Mouse (Mus musculus): Measurements from ENCODE around the gene Rasgef1b. TPM values are rescaled to one million over a fixed set of nuclear protein-coding genes. Genes with fewer than 3 reads are reported as not detected.
A peak's percentile ranks its signal among the peaks of the same experiment; 100 is the strongest.

Rasgef1b gene
- polyA plus RNA-seq, 2 experiments from 2014 or later: 2.0 to 4.9 TPM

GRCm38 (mm10) chr5:99525649-99526048, 203.2 kb downstream of the Rasgef1b start:
- ATAC-seq: no peak

GRCm38 (mm10) chr5:99522571-99523269, 206.1 kb downstream of the Rasgef1b start:
- ATAC-seq: no peak

GRCm38 (mm10) chr5:99521411-99521810, 207.5 kb downstream of the Rasgef1b start:
- ATAC-seq: no peak

DNA sequence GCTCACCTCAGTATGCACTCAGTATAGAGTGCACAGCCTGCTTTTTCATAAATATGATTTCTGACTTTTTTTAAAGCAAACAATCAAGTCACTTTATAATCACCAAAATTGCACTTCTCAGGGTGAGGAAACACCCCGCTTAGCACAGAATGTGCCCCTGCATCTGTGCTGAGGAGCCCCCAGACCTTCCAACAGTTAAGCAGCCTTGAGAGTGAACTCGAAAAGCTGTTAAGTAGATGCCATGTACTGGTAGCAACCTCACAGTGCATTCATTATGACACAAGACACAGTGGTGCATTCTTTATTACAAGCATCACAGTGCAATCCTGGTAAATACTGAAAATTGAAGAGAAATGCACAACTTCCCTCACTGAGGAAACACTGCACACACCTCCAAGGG, 209.3 kb downstream of the Rasgef1b start:
- no peak for ATAC-seq

GRCm38 (mm10) chr5:99519023-99519422, 209.8 kb downstream of the Rasgef1b start:
- no peak for ATAC-seq

GRCm38 (mm10) chr5:99516207-99516606, 212.7 kb downstream of the Rasgef1b start:
- no peak for ATAC-seq

DNA sequence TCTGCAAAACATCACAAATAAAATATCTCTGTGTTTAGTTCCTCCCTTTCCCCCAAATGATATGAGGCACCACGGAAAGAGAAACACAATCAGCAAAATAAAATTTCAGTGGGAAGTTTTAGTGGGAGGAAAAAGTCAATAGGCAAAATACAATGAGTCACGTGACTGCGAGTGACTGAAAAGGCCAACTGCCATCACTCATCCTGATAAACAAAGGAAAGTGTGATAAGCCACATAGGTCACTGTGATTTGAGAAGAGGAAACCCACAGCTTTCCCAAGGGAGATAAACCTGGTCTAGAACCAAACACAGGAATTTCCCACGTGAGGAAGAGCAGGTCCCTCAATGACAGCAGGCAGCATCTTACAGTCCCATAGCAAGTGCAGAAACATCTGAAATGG, 213.1 kb downstream of the Rasgef1b start:
- no peak for ATAC-seq

DNA sequence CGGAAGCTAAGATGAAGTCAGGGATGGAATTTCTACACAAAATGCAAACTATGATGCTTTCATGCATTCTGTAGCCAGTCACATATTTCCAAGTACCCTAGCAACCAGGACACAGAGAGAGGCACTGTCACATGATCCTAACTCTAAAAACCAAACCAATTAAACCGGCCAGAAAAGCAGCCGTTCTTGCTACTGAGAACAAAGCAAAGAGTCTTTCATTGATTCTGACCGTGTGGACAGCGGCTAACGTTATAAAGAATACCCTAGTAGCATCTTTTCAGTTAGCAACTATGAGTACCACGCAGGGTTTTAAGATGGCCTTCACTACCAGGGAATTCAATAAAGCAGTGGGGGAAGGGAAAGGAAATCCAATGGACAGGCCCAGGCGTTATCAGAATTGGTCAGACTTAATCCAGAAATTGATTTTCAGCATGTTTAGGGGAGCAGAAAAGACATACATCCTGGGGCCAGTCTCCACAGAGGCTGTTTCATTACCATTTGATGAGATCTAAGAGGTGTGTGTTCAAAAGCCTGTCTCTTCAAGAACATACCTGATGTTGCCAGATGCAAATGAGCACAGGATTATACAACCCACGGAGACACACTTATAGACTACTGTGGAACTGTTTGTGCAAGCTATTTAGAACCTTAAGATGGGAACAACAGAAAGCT, 215.5 kb downstream of the Rasgef1b start:
- no peak for ATAC-seq

- ATAC-seq: no peak
These were observed 217.8 kb downstream of the Rasgef1b start for GRCm38 (mm10) chr5:99511081-99511480.

- no peak for ATAC-seq
These were observed 222.8 kb downstream of the Rasgef1b start for GRCm38 (mm10) chr5:99506109-99506508.

GRCm38 (mm10) chr5:99504349-99504830, 224.5 kb downstream of the Rasgef1b start:
- no peak for ATAC-seq

DNA sequence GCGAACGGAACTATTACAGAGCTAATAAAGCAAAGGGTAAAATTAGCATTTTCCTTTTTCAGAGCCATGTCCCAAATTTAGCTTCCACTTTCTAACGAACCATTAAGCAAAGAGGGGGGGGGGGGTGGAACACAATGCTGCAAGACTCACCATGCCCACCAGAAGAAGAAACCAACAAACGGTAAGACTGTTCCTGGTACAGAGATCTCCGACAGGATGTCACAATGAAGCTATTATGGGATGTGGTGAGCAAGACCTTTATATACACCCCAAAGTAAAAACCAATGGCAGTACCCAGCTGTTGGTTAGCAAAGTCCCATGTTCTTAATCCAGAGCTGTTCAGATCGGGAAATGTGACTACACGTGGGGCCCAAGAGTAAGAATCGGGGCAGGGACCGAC, 226.2 kb downstream of the Rasgef1b start:
- no peak for ATAC-seq

- ATAC-seq: peak; percentile 44
These were observed 229.3 kb downstream of the Rasgef1b start for GRCm38 (mm10) chr5:99499404-99500089.

DNA sequence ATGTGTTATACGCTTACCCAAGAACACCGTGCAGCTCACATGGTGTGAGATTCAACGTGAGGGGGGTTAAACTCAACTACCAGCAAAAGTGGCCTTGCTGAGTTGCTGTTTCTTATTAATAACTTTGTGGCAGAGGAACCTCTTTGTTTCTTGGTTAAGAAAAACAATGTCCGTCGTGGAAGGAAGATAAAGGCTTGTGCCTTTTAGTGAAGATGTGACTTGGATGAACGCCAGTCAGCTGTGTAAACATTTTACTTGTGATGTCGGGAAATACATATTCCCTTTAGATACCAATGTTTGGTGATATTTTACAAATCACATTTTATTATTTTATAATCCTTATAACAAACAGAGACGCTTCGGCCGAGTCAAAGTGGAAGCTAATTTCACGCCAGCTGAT, 231.0 kb downstream of the Rasgef1b start:
- ATAC-seq: no peak

GRCm38 (mm10) chr5:99496931-99497782, 231.7 kb downstream of the Rasgef1b start:
- no peak for ATAC-seq

DNA sequence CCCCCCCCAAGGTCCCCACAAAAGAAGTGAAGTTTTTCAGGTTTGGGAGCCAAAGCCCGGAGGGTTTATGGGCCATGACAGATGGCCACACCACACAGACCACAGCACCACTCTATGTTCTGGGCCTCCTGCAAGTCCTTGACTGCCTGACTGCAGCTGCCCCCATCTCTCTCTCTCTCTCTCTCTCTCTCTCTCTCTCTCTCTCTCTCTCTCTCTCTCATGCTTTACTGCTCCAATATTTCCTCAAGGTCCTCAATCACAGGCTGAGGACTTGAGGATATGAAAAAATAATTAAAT, 232.8 kb downstream of the Rasgef1b start:
- no peak for ATAC-seq

DNA sequence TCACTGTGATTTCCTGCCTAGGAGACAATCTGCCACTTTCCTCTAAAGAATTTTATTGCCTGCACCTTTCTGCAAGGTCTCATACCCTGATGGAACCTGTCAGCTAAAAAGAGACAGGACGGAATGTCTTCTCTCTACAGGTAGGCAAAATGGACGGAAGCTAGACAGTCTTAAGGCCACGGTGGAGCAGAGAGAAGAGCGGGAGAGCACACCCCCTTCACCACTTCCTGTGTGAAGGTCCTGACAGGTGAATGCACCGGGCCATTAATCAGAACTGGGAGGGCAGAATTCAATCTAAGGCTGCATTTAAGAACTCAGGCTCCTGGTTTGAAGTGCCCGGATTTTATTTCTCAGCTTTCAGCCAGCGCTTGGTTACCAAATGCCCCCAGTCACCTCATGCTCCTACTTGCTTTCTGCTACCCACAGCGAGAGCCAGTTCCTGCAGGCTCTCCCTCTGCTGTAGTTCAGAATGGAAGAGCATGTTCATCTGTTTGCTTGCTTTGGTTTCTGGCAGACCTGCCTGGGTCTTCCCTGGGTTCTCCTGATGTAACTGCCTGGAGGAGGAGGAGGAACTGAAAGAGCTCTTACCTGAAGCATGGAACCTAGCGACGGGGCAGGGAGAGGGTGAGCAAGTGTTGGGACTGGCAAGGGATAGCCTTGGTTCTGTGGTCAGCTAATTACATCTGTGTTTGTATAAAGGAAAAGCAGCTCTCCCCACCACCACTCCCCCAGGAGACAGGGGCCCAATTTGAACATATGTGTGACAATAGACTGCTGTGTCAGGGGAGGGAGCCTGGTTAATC, 233.3 kb downstream of the Rasgef1b start:
- ATAC-seq: peak; percentile 88

DNA sequence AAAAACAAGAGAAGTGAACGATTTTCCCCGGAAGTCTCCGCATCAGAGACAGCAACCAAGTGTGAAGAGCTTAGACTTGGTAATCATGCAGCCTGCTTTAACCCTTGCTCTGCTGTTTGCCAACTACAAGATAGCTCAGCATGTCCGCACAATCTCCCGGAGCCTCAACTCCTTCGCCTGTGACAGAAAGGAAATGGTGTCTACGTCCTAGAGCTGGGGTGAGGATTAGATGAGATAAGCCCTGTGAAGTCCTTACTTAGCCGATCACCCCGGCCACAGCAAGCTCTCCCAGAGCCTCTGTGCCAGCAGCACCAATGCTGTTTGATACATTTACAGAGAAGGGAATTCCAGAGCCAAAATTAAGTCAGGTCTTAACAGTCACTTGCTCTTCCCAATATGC, 235.0 kb downstream of the Rasgef1b start:
- no peak for ATAC-seq

DNA sequence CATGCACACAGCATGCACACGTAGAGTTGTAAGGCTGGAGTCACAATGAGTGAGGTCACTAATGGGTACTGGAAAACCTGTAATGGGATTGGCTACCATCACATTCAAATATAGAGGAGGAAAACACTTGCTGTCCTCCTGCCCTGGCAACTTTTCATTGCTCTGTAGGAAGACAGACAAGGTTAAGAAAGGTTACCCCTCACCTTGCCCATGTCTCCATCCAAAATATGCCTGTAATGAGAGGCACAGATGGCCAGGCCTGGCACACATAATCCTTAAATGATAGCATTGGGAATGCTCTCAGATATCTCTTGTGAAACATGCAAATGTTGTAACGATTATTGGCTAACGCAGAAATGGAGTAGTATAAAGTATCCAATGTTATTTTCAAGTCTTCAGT, 235.8 kb downstream of the Rasgef1b start:
- ATAC-seq: no peak

DNA sequence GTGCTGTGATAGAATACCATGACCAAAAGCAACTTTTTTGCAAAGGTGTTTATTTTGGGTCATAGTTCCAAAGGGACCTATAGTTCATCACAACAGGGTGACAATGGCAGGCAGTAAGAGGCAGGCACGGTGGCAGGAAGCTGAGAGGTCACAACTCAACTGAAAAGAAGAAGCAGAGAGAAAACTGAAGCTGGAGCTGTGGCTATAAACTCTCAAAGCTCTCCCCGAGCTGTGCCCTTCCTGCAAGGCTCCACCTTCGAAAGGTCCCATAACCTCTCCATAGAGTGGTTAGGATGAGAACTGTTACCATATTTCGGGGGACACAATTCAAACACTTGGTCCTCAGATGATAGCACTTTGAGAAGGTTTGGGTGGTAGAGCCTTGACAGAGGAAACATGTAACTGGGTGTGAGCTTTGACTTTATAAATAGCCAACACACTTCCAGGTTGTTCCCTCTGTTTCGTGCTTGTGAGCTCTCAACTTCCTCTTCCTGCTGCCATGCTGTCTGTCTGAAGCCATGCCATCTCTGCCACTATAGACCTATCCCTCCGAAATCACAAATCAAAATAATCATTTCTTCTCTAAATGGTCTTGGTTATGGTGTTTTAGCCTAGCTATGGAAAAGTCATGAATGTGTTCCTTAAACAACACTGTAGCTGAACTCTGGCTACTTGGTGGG, 240.2 kb downstream of the Rasgef1b start:
- ATAC-seq: no peak

Measured in activated CD4-positive, CD25-positive, alpha-beta regulatory T cell, adult 4 months (primary cell).